9 mouse cellular contexts compared by ENCODE assay signal in the genomic region with DNA sequence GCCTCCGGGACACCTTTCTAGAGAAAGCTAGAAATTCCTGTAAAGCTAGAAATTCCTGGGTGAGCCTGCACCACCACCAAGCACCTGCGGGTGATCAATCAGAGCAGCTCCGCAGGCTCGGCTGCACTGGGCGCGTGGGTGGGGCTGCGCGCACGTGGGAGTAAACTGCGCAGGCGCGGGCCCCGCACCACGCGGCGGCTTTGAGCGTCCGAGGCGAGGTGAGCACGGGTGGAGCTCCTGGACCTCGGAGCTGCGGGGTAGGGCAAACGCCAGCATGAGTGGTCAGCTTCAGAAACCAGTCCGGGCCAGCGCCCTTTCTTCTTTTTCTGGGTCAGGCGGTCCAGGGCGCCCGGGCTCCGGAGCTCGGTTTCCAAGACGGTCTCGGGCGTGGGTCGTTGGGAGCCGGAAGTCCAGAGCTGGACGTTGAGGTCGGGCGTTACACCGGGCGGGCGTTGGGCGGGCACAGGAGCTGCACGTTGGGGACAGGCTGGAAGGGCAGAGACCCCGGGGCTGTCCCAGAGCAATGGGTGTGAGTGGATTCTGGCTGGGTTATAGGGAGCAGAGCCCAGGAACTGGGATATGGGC. TPM values are rescaled to one million over a fixed set of nuclear protein-coding genes. Genes with fewer than 3 reads are reported as not detected.
DNase-seq lines count a peak whose midpoint lies in the region; ATAC-seq lines count a peak whose summit lies in the region.
"Had no signal": no experiment of that assay in that cellular context is flagged by ENCODE, and none has a peak within 500 bp of the region (broad histone marks: within the 10 kb centered on the region; RNA-seq: fewer than 3 reads in every experiment).

A gene (plus strand): TSS at position 163 of the 585 bp plus-strand sequence.

- H3K27ac ChIP-seq in lung, embryonic 16.5 days (ENCODE audit: low read length), result no peak within 1 kb of the TSS
- H3K27ac ChIP-seq in forebrain, embryonic 12.5 days, result no peak within 1 kb of the TSS
- no peak within 1 kb of the TSS for H3K27ac ChIP-seq in intestine, embryonic 15.5 days

- H3K9ac ChIP-seq in lung, embryonic 16.5 days (ENCODE audit: low read length), result no peak within 1 kb of the TSS
- no peak within 1 kb of the TSS for H3K9ac ChIP-seq in forebrain, embryonic 12.5 days
- no peak within 1 kb of the TSS for H3K9ac ChIP-seq in intestine, embryonic 15.5 days

- H3K36me3 ChIP-seq in lung, embryonic 16.5 days (ENCODE audit: control insufficient read depth, insufficient read depth, low read length), result no peaks in the 10 kb centered on the region
- no peaks in the 10 kb centered on the region for H3K36me3 ChIP-seq in forebrain, embryonic 12.5 days (replicated peaks)
- no peaks in the 10 kb centered on the region for H3K36me3 ChIP-seq in intestine, embryonic 15.5 days
- H3K36me3 ChIP-seq in splenic B cell, adult 2 months (ENCODE audit: control insufficient read depth, insufficient read depth, low read length, poor library complexity, severe bottlenecking), result no peaks in the 10 kb centered on the region

- ATAC-seq in lung, embryonic 16.5 days (ENCODE audit: low read depth), result no peak
- ATAC-seq in forebrain, embryonic 12.5 days (ENCODE audit: low FRiP score), result no peak
- ATAC-seq in intestine, embryonic 15.5 days, result no peak

- peak within 1 kb of the TSS; percentile 7; the same call in 1 of the 2 replicates for H3K4me3 ChIP-seq in lung, embryonic 16.5 days (ENCODE audit: low read length)
- 0 out of 2 replicates have a peak within 1 kb of the TSS, but pooled peaks have one; percentile 0 for H3K4me3 ChIP-seq in forebrain, embryonic 12.5 days (replicated peaks)
- H3K4me3 ChIP-seq in intestine, embryonic 15.5 days (replicated peaks), result peak within 1 kb of the TSS; percentile 16; the same call in 1 of the 2 replicates

- DNase-seq in lung, postnatal 10 days, result no peak
- peak; percentile 17 for DNase-seq in splenic B cell, adult 2 months (ENCODE audit: low read depth, low spot score)
- DNase-seq in cerebellum, adult 9-11 months, result no peak
- no peak for DNase-seq in layer of hippocampus, postnatal 10 days (ENCODE audit: low spot score in 2 of 2)
- DNase-seq: left cerebral cortex, postnatal 4 days had no signal

- 0 out of 2 replicates have a peak, but pooled peaks cover 2% of the 10 kb centered on the region for H3K4me1 ChIP-seq in lung, embryonic 16.5 days (replicated peaks; ENCODE audit: control insufficient read depth, insufficient read depth, low read length)
- H3K4me1 ChIP-seq in forebrain, embryonic 12.5 days, result peaks cover 6% of the 10 kb centered on the region
- peaks cover 6% of the 10 kb centered on the region; the same call in 1 of the 2 replicates for H3K4me1 ChIP-seq in intestine, embryonic 15.5 days (replicated peaks)

- no peaks in the 10 kb centered on the region for H3K9me3 ChIP-seq in lung, embryonic 16.5 days (ENCODE audit: control insufficient read depth, low read length)
- H3K9me3 ChIP-seq in forebrain, embryonic 12.5 days, result no peaks in the 10 kb centered on the region
- H3K9me3 ChIP-seq in intestine, embryonic 15.5 days, result no peaks in the 10 kb centered on the region

- WGBS in lung, embryonic 16.5 days, result 52% methylated on average over 44 of the region's 44 CpGs
- 67% methylated on average over 44 of the region's 44 CpGs for WGBS in forebrain, embryonic 12.5 days
- WGBS in intestine, embryonic 15.5 days, result 51% methylated on average over 44 of the region's 44 CpGs

- H3K27me3 ChIP-seq in lung, embryonic 16.5 days (ENCODE audit: control insufficient read depth, insufficient read depth, low read depth, low read length), result no peaks in the 10 kb centered on the region
- H3K27me3 ChIP-seq in forebrain, embryonic 12.5 days, result peaks cover 11% of the 10 kb centered on the region
- H3K27me3 ChIP-seq in intestine, embryonic 15.5 days (replicated peaks), result 0 out of 2 replicates have a peak, but pooled peaks cover 3% of the 10 kb centered on the region
- H3K27me3 ChIP-seq in splenic B cell, adult 2 months (ENCODE audit: control insufficient read depth, insufficient read depth, low read length, poor library complexity, severe bottlenecking), result no peaks in the 10 kb centered on the region

- peak within 1 kb of the TSS; percentile 29 for H3K4me2 ChIP-seq in lung, embryonic 16.5 days (ENCODE audit: low read depth, low read length)
- peak within 1 kb of the TSS; percentile 28 for H3K4me2 ChIP-seq in forebrain, embryonic 12.5 days
- peak within 1 kb of the TSS; percentile 55 for H3K4me2 ChIP-seq in intestine, embryonic 15.5 days (replicated peaks)

RNA-seq across cellular contexts. Expression of the gene that starts here (rescaled TPM):
- polyA plus RNA-seq in lung, embryonic 16.5 days (2015; fragmentation: Nextera tagmentation; extraction: Ambion mirVana), result 1.3 TPM in 2 replicates
- 0.27 and 0.32 TPM in 2 replicates for polyA plus RNA-seq in forebrain, embryonic 12.5 days (2016; fragmentation: Nextera tagmentation; extraction: Ambion mirVana)
- polyA plus RNA-seq in intestine, embryonic 15.5 days (2015; fragmentation: Nextera tagmentation; extraction: Ambion mirVana), result 0.98 and 1.2 TPM in 2 replicates
- total RNA-seq in layer of hippocampus, postnatal 10 days (2021), result under 1 TPM; 0.46 to 0.91 TPM
- polyA plus RNA-seq: spleen, adult 2 months had no signal
